Mouse (Mus musculus) spleen, adult 2 months (tissue): ENCODE measurements around the gene Pspc1. TPM values are rescaled to one million over a fixed set of nuclear protein-coding genes. Genes with fewer than 3 reads are reported as not detected.

Experiments
- DNase-seq, 2 experiments: peaks; one replicate each; pipeline versions ENCODE4 v3.0.0 to v3.0.0-alpha.2; 2012 to 2021; ENCODE audit warnings: low spot score in 2 of 2, low read depth in 1 of 2
- H3K27ac ChIP-seq: fragments of 200-500 bp; 2 replicates; pipeline ENCODE4 v1.5.1; 2012; ENCODE audit warnings: low read length, inconsistent platforms; ENCODE audit not compliant: insufficient read depth
- H3K27me3 ChIP-seq: fragments of 200-500 bp; 2 replicates; pipeline ENCODE4 v1.6.1; 2012; ENCODE audit warnings: mild to moderate bottlenecking, moderate library complexity, low read length, inconsistent platforms; ENCODE audit not compliant: control insufficient read depth, insufficient read depth
- H3K36me3 ChIP-seq: fragments of 200-500 bp; 2 replicates; pipeline ENCODE4 v1.6.1; 2012; ENCODE audit warnings: mild to moderate bottlenecking, low read length, inconsistent platforms; ENCODE audit not compliant: control insufficient read depth, insufficient read depth
- H3K4me1 ChIP-seq: fragments of 200-500 bp; 2 replicates; pipeline ENCODE4 v1.6.1; 2011; ENCODE audit warnings: inconsistent platforms; ENCODE audit not compliant: control insufficient read depth, insufficient read depth, insufficient read length
- H3K4me3 ChIP-seq: fragments of 200-500 bp; 2 replicates; pipeline ENCODE4 v1.5.1; 2011; ENCODE audit warnings: mild to moderate bottlenecking, inconsistent platforms; ENCODE audit not compliant: insufficient read depth, insufficient read length; ENCODE audit errors: extremely low read depth
- CTCF ChIP-seq: fragments of 200-500 bp; IDR thresholded peaks from 2 replicates; pipeline ENCODE4 v1.5.1; 2011; ENCODE audit warnings: mild to moderate bottlenecking, inconsistent platforms; ENCODE audit not compliant: insufficient read depth, insufficient read length, insufficient replicate concordance; ENCODE audit errors: extremely low read depth
- POLR2A ChIP-seq: fragments of 200-500 bp; IDR thresholded peaks from 2 replicates; pipeline ENCODE4 v1.6.1; 2011; ENCODE audit warnings: low read depth, low read length, inconsistent platforms
- WGBS: fragments of 180-500 bp; shearing (Covaris S2); methylation state at CpG from one replicate; pipeline ENCODE4 v1.1.7; 2018; 5-methylcytosine and 5-hydroxymethylcytosine counted together
- polyA plus RNA-seq: library from polyadenylated mRNA; depleted of rRNA; stranded (reverse); fragments of >200 nt; gene quantifications from 2 replicates; pipeline ENCODE4 v1.2.3, GENCODE M21; 2012

The Pspc1 gene
- polyA plus RNA-seq, 1 experiment: 4.9 TPM

GRCm38 (mm10) chr14:56751282-56751681 is 26.8 kb downstream of the Pspc1 start:
- peaks cover 19% of the 10 kb centered on the region for H3K36me3 ChIP-seq
- H3K27me3 ChIP-seq: no peaks in the 10 kb centered on the region
- no peak overlapping the region for H3K4me3 ChIP-seq
- TF ChIP-seq CTCF (no peak), POLR2A (no peak)
- WGBS: 90% methylated on average over 4 of the region's 4 CpGs
- no peak for DNase-seq
- H3K4me1 ChIP-seq: no peaks in the 10 kb centered on the region
- H3K27ac ChIP-seq: no peak overlapping the region

DNA sequence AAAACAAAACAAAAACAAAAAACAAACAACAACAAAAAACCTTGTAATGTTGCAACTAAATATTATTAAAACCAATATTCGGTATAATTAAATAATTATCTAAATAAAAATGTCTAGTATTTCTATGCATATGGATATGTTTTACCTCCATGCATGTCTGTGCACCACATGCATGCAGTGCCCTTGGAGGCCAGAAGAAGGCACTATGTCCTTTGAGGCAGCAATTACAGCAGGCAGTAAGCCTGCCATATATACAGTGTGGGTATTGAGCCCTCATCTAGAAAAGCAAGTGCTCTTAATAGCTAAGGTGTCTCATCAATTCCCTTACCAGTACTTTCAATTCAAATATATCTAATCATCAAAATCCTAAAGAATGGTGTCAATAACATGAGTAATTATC is 37.9 kb downstream of the Pspc1 start:
- Histone ChIP-seq H3K27me3 (no peaks in the 10 kb centered on the region), H3K4me3 (no peak overlapping the region), H3K36me3 (peaks cover 2% of the 10 kb centered on the region; the same call in 1 of the 2 replicates), H3K4me1 (no peaks in the 10 kb centered on the region), H3K27ac (no peak overlapping the region)
- no peak for TF ChIP-seq CTCF
- no peak for TF ChIP-seq POLR2A
- no peak for DNase-seq
- WGBS: 100% methylated on average over 1 of the region's 1 CpGs

- no peak overlapping the region for H3K4me3 ChIP-seq
- WGBS: 69% methylated on average over 1 of the region's 1 CpGs
- no peak for DNase-seq
- H3K27ac ChIP-seq: no peak overlapping the region
- no peaks in the 10 kb centered on the region for H3K4me1 ChIP-seq
- no peaks in the 10 kb centered on the region for H3K27me3 ChIP-seq
- peaks cover 5% of the 10 kb centered on the region for H3K36me3 ChIP-seq
- TF ChIP-seq CTCF: no peak
- TF ChIP-seq POLR2A: no peak
Measured at GRCm38 (mm10) chr14:56726493-56726892, 51.6 kb downstream of the Pspc1 start.

- Histone ChIP-seq H3K36me3 (peaks cover 3% of the 10 kb centered on the region; the same call in 1 of the 2 replicates), H3K4me3 (no peak overlapping the region), H3K4me1 (no peaks in the 10 kb centered on the region), H3K27me3 (no peaks in the 10 kb centered on the region), H3K27ac (no peak overlapping the region)
- TF ChIP-seq CTCF (no peak), POLR2A (no peak)
- WGBS: 87% methylated on average over 4 of the region's 4 CpGs
- DNase-seq: no peak
Measured at GRCm38 (mm10) chr14:56705687-56706086, 72.4 kb downstream of the Pspc1 start.

- no peak for DNase-seq
- TF ChIP-seq POLR2A: no peak
- TF ChIP-seq CTCF: no peak
- Histone ChIP-seq H3K27me3 (no peaks in the 10 kb centered on the region), H3K4me3 (no peak overlapping the region), H3K27ac (no peak overlapping the region), H3K4me1 (no peaks in the 10 kb centered on the region), H3K36me3 (peaks cover 14% of the 10 kb centered on the region)
- WGBS: 81% methylated on average over 4 of the region's 4 CpGs
Measured at GRCm38 (mm10) chr14:56702644-56703043, 75.5 kb downstream of the Pspc1 start.

GRCm38 (mm10) chr14:56697836-56698235 is 80.3 kb downstream of the Pspc1 start:
- Histone ChIP-seq H3K36me3 (peaks cover 36% of the 10 kb centered on the region), H3K4me3 (no peak overlapping the region), H3K4me1 (no peaks in the 10 kb centered on the region), H3K27ac (no peak overlapping the region), H3K27me3 (no peaks in the 10 kb centered on the region)
- 96% methylated on average over 5 of the region's 5 CpGs for WGBS
- no peak for TF ChIP-seq CTCF
- TF ChIP-seq POLR2A: no peak
- no peak for DNase-seq

- DNase-seq: no peak
- Histone ChIP-seq H3K27ac (no peak overlapping the region), H3K36me3 (peaks cover 47% of the 10 kb centered on the region), H3K27me3 (no peaks in the 10 kb centered on the region), H3K4me3 (no peak overlapping the region), H3K4me1 (no peaks in the 10 kb centered on the region)
- no peak for TF ChIP-seq POLR2A
- TF ChIP-seq CTCF: no peak
- 52% methylated on average over 3 of the region's 3 CpGs for WGBS
Measured at GRCm38 (mm10) chr14:56695495-56695894, 82.6 kb downstream of the Pspc1 start.
